Mouse (Mus musculus) midbrain, embryonic 13.5 days (tissue): Measurements from ENCODE around the gene Acox1. TPM values are rescaled to one million over a fixed set of nuclear protein-coding genes. Genes with fewer than 3 reads are reported as not detected.
A peak's percentile ranks its signal among the peaks of the same experiment; 100 is the strongest.

ENCODE experiments used
- ATAC-seq: fragments of 200-750 bp; cut with Nextera tagmentation; 2 replicates; pipeline ENCODE4 v1.8.0; 2017; ENCODE audit warnings: mild to moderate bottlenecking, moderate TSS enrichment, moderate library complexity
- H3K27ac ChIP-seq: fragments of 300-500 bp; sonication (generic); 2 replicates; pipeline ENCODE4 v1.5.1; 2015; ENCODE audit warnings: inconsistent platforms, mild to moderate bottlenecking, moderate library complexity
- H3K27me3 ChIP-seq: fragments of 300-500 bp; sonication (generic); 2 replicates; pipeline ENCODE4 v1.6.1; 2015; ENCODE audit warnings: mild to moderate bottlenecking, inconsistent platforms
- H3K36me3 ChIP-seq: fragments of 300-500 bp; sonication (generic); 2 replicates; pipeline ENCODE4 v1.6.1; 2015; ENCODE audit warnings: mild to moderate bottlenecking, inconsistent platforms
- H3K4me1 ChIP-seq: fragments of 300-500 bp; sonication (generic); replicated peaks from 2 replicates; pipeline ENCODE4 v1.6.1; 2015; ENCODE audit warnings: inconsistent platforms
- H3K4me2 ChIP-seq: fragments of 300-500 bp; sonication (generic); replicated peaks from 2 replicates; pipeline ENCODE4 v1.6.1; 2015; ENCODE audit warnings: moderate library complexity, mild to moderate bottlenecking, inconsistent platforms
- H3K4me3 ChIP-seq: fragments of 300-500 bp; sonication (generic); replicated peaks from 2 replicates; pipeline ENCODE4 v1.5.1; 2015; ENCODE audit warnings: mild to moderate bottlenecking, inconsistent platforms
- H3K9ac ChIP-seq: fragments of 300-500 bp; sonication (generic); replicated peaks from 2 replicates; pipeline ENCODE4 v1.6.1; 2015; ENCODE audit warnings: mild to moderate bottlenecking, inconsistent platforms
- H3K9me3 ChIP-seq: fragments of 300-500 bp; sonication (generic); 2 replicates; pipeline ENCODE4 v1.6.1; 2016; ENCODE audit warnings: mild to moderate bottlenecking, inconsistent platforms
- WGBS: fragments of 180-500 bp; shearing (Covaris S2); methylation state at CpG from one replicate; pipeline ENCODE4 v1.1.7; 2015; 5-methylcytosine and 5-hydroxymethylcytosine counted together
- polyA plus RNA-seq: library from polyadenylated mRNA; unstranded; fragments of >200 nt; fragmentation: Nextera tagmentation; extraction: Ambion mirVana; gene quantifications from 2 replicates; pipeline ENCODE4 v1.2.1, GENCODE M21; 2015

Gene Acox1
- polyA plus RNA-seq, 1 experiment from 2014 or later: 50.3 TPM

DNA sequence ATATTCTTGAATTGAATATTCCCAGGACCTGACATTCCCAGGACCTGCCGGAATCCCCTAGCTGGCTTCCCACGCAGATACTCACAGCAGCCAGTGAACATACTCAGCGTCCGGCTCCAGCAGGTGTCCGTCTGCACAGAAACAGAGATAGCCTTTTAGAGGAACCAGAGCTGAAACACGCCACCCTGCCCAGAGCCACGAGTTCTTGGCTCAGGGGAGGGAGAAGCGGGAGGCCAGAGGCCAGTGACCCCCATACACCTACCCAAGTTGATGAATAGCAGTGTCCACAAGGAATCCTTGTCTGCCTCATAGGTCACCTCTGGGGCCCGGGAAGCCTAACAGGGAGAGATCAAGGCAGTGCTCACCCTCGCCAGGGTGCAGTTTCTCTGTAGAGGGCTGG, 64.7 kb downstream of the Acox1 start:
- Histone ChIP-seq H3K9me3 (no peaks in the 10 kb centered on the region), H3K9ac (no peak overlapping the region), H3K4me1 (peaks cover 42% of the 10 kb centered on the region), H3K4me2 (no peak overlapping the region), H3K27ac (no peak overlapping the region), H3K4me3 (no peak overlapping the region), H3K27me3 (no peaks in the 10 kb centered on the region), H3K36me3 (peaks cover 43% of the 10 kb centered on the region)
- no peak for ATAC-seq
- WGBS: 94% methylated on average over 10 of the region's 10 CpGs

DNA sequence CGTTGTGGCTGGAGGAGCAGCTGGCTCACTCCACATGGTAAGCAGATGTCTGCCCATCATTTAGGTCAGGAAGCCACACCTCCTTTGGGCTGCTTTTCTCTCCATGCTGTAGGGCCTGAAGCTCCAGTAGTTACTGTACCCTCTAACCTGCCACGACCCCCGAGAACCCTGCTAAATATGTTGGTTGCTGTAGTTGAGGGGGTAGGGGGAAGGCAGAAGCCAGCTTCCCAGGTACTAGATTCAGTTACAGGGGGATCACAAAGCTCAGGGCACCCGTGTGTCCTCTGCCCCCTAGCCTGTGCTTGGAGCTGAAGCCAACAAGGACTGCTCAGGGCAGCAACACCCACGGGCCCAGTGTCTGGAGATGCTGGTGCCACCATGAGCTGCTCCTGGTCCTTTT, 65.3 kb downstream of the Acox1 start:
- Histone ChIP-seq H3K4me1 (peaks cover 39% of the 10 kb centered on the region), H3K27ac (no peak overlapping the region), H3K9ac (no peak overlapping the region), H3K4me2 (no peak overlapping the region), H3K4me3 (no peak overlapping the region), H3K9me3 (no peaks in the 10 kb centered on the region), H3K36me3 (peaks cover 43% of the 10 kb centered on the region), H3K27me3 (no peaks in the 10 kb centered on the region; the same call in 1 of the 2 replicates)
- WGBS: 86% methylated on average over 5 of the region's 5 CpGs
- no peak for ATAC-seq

DNA sequence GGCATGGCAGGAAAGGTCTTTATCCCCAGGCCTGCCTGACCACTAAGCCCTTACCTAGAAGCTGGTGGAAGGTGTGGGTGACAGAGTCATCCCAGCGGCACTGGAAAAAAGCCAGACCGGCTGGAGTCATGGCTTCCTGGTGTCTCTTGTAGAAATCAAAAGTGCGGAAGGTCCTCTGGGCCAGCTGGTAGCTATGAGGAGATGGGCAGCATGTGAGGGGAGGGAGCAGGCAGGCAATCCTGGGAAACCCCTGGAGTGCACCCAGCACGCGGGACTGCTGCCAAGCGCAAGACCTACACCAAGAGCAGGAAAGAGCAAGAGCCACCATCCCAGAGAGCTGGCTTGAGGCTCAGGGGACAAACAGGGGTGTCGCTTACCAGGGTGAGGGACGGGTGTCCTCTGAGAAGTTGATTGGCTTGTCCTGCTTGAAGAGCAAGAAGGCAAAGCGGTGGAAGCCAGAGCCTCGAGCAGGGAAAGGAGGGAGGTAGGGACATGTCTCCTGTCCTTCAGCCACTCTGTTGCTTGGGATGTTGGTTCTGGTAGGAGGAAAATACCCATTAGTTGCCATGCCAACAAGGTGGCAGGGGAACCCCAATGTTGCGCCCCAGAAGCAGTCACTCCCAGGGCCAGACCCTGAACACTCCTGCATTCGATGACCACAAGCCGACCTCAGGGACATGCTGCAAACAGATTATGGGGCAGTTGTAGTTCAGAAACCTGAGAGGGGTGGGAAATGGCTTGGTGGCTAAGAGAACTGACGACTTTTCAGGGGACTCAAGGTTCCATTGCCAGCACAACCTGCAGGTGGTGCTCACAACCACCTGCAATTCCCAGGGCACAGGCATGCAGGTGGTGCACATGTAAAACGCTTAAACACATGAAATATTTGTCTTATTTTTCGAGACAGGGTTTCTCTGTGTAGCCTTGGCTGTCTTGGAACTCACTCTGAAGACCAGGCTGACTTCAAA, 66.2 kb downstream of the Acox1 start:
- Histone ChIP-seq H3K36me3 (peaks cover 43% of the 10 kb centered on the region), H3K4me3 (no peak overlapping the region), H3K9me3 (no peaks in the 10 kb centered on the region), H3K9ac (no peak overlapping the region), H3K27ac (no peak overlapping the region), H3K4me2 (no peak overlapping the region), H3K4me1 (peaks cover 34% of the 10 kb centered on the region), H3K27me3 (no peaks in the 10 kb centered on the region; the same call in 1 of the 2 replicates)
- no peak for ATAC-seq
- 88% methylated on average over 16 of the region's 16 CpGs for WGBS

DNA sequence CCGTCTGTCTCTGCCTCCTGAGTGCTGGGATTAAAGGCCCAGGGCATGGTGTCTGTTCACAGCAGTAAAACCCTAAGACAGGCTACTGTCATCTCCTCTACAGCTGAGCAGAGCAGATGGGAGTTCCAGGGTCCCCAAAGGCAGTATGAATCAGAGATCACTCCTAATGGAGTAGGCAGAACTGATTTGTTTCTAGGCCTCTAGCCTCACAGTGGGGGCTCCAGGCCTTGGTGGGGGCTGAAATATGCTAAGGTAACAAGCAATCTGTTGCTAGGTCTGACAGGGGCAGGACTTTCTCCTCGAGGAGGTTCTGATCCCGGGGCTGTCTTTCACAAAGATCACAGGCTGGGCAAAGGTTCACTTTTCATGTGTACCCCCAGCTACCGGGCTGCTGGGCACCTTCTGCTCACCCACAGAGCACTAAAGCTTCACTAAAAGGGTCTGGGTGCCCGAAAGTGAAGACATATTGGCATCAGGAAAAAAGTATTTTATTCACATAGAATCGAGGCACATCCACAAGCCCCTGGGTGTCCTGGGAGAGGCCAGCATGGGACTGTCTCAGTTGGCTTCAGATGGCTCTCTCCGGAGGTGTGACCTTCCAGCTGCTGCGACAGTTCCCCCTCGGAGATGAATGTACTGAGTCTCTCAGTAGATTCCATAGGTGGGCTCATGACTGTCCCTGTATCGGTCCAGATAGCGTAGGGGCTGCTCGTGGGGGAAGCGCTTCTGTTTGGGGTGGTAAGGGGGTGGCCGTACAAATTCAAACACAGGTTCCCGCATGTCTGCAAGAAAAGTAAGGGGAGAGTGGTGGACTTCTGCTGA, 67.3 kb downstream of the Acox1 start:
- H3K9ac ChIP-seq: peak overlapping the region; percentile 72

GRCm38 (mm10) chr11:116130488-116131205, 68.2 kb downstream of the Acox1 start, which contains the start of gene Trim65:
TSS of gene Trim65 (minus strand) at chr11:116131128.
- peaks cover 47% of the 10 kb centered on the region for H3K36me3 ChIP-seq
- H3K4me1 ChIP-seq: peaks cover 32% of the 10 kb centered on the region
- peak; percentile 90 for ATAC-seq
- H3K9me3 ChIP-seq: no peaks in the 10 kb centered on the region
- under 1% methylated on average over 69 of the region's 69 CpGs for WGBS
- H3K4me3 ChIP-seq: peak within 1 kb of the TSS; percentile 53
- no peaks in the 10 kb centered on the region; the same call in 1 of the 2 replicates for H3K27me3 ChIP-seq
- peak within 1 kb of the TSS; percentile 89 for H3K27ac ChIP-seq
- peak within 1 kb of the TSS; percentile 72 for H3K9ac ChIP-seq
- peak within 1 kb of the TSS; percentile 62 for H3K4me2 ChIP-seq

More for the DNA sequence above, 67.3 kb downstream of the Acox1 start:
- Histone ChIP-seq H3K36me3 (peaks cover 43% of the 10 kb centered on the region), H3K4me2 (peak overlapping the region; percentile 62), H3K9me3 (no peaks in the 10 kb centered on the region), H3K27me3 (no peaks in the 10 kb centered on the region; the same call in 1 of the 2 replicates), H3K4me1 (peaks cover 32% of the 10 kb centered on the region), H3K27ac (peak overlapping the region; percentile 89), H3K4me3 (peak overlapping the region; percentile 53)
- 84% methylated on average over 15 of the region's 15 CpGs for WGBS
- 0 out of 2 replicates have a peak, but pooled peaks have one; percentile 0 for ATAC-seq

DNA sequence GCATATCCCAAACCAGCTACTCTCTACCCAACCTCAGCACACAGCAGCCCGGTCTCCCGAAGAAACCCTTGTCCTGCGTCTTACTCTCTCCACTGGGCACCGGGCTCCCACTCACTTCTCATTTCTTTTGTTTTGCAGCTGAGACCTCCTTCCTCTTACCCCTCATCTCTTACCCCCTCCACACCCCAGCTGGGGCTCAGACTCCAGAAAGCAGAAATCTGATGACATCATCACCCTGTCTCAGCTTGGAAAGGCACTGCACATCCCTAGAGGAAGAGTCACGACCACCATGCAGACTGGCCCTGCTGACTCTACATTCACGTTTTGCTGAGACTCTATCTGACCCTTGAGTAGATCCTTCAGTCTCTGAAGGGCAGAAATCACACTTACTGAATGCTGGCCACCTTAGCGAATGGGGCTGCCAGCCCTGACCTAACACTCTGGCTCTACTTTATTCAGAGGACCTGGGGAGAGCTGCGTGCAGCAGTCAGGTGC, 68.8 kb downstream of the Acox1 start:
- peaks cover 32% of the 10 kb centered on the region for H3K4me1 ChIP-seq
- H3K36me3 ChIP-seq: peaks cover 45% of the 10 kb centered on the region
- peak overlapping the region; percentile 62 for H3K4me2 ChIP-seq
- no peaks in the 10 kb centered on the region; the same call in 1 of the 2 replicates for H3K27me3 ChIP-seq
- ATAC-seq: peak; percentile 57
- peak overlapping the region; percentile 72 for H3K9ac ChIP-seq
- H3K9me3 ChIP-seq: no peaks in the 10 kb centered on the region
- peak overlapping the region; percentile 89 for H3K27ac ChIP-seq
- peak overlapping the region; percentile 53 for H3K4me3 ChIP-seq
- WGBS: 28% methylated on average over 8 of the region's 8 CpGs

DNA sequence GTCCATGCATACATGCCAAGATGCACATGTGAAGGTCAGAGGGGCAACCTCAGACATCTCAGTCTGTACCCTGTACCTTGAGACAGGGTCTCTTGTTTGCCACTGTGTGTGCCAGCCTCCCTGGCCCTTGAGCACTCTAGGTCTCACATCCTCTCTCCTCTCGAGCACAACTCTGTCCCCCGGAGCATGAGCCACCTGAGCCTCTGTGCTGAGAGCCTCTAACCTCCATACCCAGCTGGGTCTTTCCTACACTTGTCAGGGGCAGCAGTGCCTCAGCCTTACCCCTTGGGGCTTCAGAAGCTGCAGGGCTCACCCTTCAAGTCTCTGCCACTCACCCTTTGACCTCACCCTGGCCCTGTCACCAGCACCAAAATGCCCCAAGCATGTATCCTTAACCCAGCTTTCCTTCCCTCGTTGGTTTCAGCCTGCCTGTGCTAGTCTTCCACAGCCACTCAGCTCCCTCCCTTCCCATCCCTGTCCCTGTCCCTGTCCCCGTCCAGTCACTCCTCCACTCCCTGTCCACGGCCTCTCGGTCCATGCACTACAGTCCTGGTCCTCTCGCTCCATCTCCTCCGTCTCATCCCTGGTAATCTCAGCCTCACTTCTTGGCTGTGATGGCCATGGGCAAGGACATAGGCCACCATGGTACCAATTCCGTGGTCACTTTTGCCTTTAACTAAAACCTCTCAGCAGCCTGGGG, 69.6 kb downstream of the Acox1 start:
- no peaks in the 10 kb centered on the region; the same call in 1 of the 2 replicates for H3K27me3 ChIP-seq
- H3K9me3 ChIP-seq: no peaks in the 10 kb centered on the region
- peaks cover 32% of the 10 kb centered on the region for H3K4me1 ChIP-seq
- no peak overlapping the region for H3K27ac ChIP-seq
- H3K4me3 ChIP-seq: no peak overlapping the region
- H3K4me2 ChIP-seq: peak overlapping the region; percentile 62
- WGBS: 77% methylated on average over 9 of the region's 9 CpGs
- ATAC-seq: no peak
- peaks cover 37% of the 10 kb centered on the region for H3K36me3 ChIP-seq
- H3K9ac ChIP-seq: peak overlapping the region; percentile 72; the same call in 1 of the 2 replicates

GRCm38 (mm10) chr11:116127986-116128385, 70.9 kb downstream of the Acox1 start:
- Histone ChIP-seq H3K4me1 (peaks cover 32% of the 10 kb centered on the region), H3K9me3 (no peaks in the 10 kb centered on the region), H3K4me3 (no peak overlapping the region), H3K36me3 (peaks cover 26% of the 10 kb centered on the region), H3K4me2 (no peak overlapping the region), H3K27me3 (no peaks in the 10 kb centered on the region; the same call in 1 of the 2 replicates), H3K9ac (0 out of 2 replicates have a peak overlapping the region, but pooled peaks have one; percentile 10), H3K27ac (no peak overlapping the region)
- 73% methylated on average over 9 of the region's 9 CpGs for WGBS
- ATAC-seq: no peak

GRCm38 (mm10) chr11:116127156-116127980, 71.5 kb downstream of the Acox1 start, which contains the start of gene Trim47:
TSS of gene Trim47 (minus strand) at chr11:116127210.
- Histone ChIP-seq H3K4me1 (peaks cover 32% of the 10 kb centered on the region), H3K4me2 (peak within 1 kb of the TSS; percentile 17; the same call in 1 of the 2 replicates), H3K27me3 (no peaks in the 10 kb centered on the region; the same call in 1 of the 2 replicates), H3K4me3 (no peak within 1 kb of the TSS), H3K9me3 (no peaks in the 10 kb centered on the region), H3K36me3 (peaks cover 20% of the 10 kb centered on the region), H3K9ac (0 out of 2 replicates have a peak within 1 kb of the TSS, but pooled peaks have one; percentile 10), H3K27ac (no peak within 1 kb of the TSS)
- 27% methylated on average over 23 of the region's 23 CpGs for WGBS
- ATAC-seq: no peak

DNA sequence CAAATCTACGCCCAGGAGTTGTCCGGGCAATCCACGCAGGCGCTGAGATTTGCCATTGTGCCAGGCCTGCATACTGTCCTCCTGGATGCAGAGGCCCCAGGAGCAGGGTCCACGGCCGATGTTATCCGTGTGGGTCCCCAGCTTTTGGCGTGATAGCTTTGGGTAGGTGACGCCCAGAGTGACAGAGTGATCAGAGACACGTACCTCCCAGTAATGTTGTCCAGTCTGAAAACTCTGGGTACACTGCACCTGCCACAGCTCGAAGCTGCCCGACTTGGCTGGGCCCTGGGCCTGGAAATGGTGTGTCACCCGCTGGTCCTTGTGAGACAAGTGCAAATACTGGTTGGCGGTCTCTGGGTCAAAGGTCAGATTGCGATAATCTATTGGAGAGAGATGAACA, 72.6 kb downstream of the Acox1 start:
- peaks cover 12% of the 10 kb centered on the region for H3K36me3 ChIP-seq
- H3K9ac ChIP-seq: no peak overlapping the region
- H3K4me2 ChIP-seq: no peak overlapping the region
- no peak for ATAC-seq
- no peaks in the 10 kb centered on the region; the same call in 1 of the 2 replicates for H3K27me3 ChIP-seq
- H3K4me3 ChIP-seq: no peak overlapping the region
- H3K27ac ChIP-seq: no peak overlapping the region
- no peaks in the 10 kb centered on the region for H3K9me3 ChIP-seq
- 95% methylated on average over 15 of the region's 15 CpGs for WGBS
- H3K4me1 ChIP-seq: peaks cover 26% of the 10 kb centered on the region
